Mouse (Mus musculus) frontal cortex, postnatal 36 days (tissue): Measurements from ENCODE around the gene Fam111a.

Experiments
- DNase-seq, 2 experiments: peaks; one replicate each; pipeline ENCODE4 v3.0.0; 2022; ENCODE audit warnings: low spot score in 2 of 2

The Fam111a gene

DNA sequence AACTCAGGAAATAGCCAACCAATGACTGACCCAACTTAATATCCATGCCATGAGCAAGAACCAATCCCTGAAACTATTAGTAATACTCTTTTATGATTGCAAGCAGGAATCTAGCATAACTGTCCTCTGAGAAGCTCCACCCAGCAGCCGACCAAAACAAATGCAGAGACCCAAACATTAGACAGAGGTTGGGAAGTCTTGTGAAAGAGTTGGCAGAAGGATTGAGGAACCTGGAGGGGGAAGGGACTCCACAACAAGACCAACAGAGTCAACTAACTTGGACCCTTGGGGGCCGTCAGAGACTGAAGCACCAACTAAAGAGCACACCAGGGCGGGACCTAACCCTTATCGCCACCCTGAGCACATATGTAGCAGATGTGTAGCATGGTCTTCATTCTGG, 12.7 kb downstream of the Fam111a start:
- no peak for DNase-seq

DNA sequence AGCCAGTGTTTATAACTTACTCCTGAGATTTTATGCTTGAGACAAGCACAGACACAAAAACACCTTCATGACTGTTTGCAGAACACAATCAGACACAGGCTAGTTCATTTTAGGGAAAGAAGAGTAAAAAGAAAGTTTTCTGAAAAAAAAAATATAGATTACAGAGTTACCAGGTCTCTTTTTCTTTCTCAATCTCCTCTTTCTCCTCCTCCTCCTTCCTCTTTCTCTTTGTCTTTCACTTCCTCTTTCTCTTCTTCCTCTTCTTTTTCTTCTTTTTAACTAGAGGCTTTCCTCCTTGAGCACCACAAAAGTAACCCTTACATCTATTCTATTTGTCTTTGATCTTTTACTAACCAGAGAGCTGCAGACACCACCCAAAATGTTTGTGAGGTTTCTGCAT, 18.7 kb downstream of the Fam111a start:
- DNase-seq: no peak

GRCm38 (mm10) chr19:12567011-12567410, 21.5 kb downstream of the Fam111a start:
- DNase-seq: no peak

- no peak for DNase-seq
These were observed 25.3 kb downstream of the Fam111a start for GRCm38 (mm10) chr19:12570866-12571265.

DNA sequence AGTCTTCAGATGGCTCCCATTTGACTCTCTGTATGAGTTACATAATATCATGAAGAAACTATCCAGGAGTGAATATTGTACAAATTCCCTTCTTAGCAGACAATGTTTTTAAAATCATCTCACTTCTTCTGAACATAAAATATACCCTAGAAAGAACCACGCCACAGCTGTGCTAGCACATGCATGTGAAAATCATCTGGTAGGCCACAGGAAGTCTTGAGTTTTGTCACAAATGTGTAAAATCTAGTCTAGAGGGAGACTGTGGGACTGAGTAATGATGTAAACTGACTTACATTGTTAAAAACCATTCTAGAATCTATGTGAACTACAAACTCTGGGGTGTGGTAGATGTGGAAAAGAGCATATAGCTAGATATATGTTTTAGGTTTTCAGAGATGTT, 26.1 kb downstream of the Fam111a start:
- no peak for DNase-seq

- DNase-seq: no peak
These were observed 27.2 kb downstream of the Fam111a start for GRCm38 (mm10) chr19:12572614-12573265.

- DNase-seq: peak; percentile 60 to 79
These were observed 27.9 kb downstream of the Fam111a start for GRCm38 (mm10) chr19:12573266-12574011.

DNA sequence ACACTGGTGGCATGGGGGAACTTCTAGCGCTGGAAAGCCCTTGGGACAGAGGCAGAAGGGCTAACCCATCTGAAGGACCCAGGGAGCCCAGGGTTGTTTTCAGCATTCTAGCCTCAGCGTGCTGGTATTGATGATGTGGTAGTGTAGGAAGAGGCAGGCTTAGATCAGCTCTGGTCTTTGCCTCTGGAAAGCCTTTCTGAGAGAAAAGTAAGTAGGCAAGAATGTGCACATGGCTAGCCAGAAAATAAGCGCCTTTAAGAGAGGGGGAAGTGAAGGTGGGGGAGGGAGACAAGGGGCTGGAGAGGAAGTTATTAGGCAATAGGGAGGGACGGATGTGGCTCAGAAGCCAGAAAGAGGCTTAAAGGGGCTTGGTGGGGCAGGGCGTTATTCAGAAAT, 28.5 kb downstream of the Fam111a start:
- no peak for DNase-seq

DNA sequence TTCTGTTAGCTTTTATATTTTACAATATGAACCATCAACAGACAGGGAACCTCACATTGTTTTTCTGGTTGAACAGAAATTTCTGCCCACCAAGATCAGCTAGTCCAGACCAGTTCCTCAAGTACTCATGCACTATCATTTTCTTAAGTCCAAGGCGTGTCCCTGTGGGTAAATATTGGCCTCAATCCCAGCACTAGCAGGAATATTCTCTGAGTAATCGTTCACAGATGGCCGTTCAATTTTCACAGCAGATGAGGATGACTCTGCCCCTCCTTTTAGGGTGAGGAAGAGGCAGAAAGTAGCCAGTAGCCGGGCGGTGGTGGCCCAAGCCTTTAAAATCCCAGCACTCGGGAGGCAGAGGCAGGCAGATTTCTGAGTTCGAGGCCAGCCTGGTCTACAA, 29.6 kb downstream of the Fam111a start:
- DNase-seq: no peak

- no peak for DNase-seq
These were observed 30.0 kb downstream of the Fam111a start for GRCm38 (mm10) chr19:12575514-12575913.

DNA sequence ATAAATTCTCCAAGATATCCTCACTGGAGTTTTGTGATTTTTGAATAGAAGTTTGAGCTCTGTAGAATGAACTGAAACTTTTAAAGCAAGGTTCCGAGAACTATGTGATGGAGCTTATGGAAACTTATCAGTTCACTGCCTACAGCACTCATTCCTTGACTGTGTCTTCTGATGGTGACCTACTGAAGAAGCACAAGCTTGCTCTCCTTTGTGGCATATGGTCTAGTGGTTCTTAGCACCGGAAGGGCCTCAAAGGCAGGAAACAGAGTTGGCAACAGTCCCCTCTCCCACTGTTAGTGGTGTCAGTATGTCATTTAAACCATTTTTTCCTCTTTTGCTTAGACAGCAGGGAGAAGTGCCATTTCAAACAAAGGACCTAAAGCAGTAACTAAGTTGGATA, 31.1 kb downstream of the Fam111a start:
- DNase-seq: no peak

GRCm38 (mm10) chr19:12585310-12585709, 39.8 kb downstream of the Fam111a start:
- DNase-seq: no peak

DNA sequence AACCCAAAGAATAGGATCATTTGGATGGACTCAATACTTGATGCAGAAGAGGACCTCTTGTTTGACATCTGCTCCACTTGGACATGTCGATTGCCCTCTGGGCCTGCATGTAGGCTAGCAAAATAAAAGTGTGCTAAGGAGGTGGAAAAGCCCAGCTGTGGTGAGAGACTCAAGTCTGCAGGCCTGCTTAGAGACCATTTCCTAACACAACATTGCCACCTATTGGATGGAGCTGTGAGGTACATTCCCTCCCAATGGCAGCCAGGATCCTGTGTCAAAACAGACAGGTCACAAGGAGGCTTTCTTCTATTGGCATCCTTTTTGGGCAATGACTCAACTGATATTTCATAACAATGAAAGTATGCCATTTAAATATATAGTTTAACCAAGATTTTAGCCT, 46.4 kb downstream of the Fam111a start:
- peak; percentile 64 to 80 for DNase-seq

GRCm38 (mm10) chr19:12595135-12595529, 49.6 kb downstream of the Fam111a start:
- DNase-seq: no peak

DNA sequence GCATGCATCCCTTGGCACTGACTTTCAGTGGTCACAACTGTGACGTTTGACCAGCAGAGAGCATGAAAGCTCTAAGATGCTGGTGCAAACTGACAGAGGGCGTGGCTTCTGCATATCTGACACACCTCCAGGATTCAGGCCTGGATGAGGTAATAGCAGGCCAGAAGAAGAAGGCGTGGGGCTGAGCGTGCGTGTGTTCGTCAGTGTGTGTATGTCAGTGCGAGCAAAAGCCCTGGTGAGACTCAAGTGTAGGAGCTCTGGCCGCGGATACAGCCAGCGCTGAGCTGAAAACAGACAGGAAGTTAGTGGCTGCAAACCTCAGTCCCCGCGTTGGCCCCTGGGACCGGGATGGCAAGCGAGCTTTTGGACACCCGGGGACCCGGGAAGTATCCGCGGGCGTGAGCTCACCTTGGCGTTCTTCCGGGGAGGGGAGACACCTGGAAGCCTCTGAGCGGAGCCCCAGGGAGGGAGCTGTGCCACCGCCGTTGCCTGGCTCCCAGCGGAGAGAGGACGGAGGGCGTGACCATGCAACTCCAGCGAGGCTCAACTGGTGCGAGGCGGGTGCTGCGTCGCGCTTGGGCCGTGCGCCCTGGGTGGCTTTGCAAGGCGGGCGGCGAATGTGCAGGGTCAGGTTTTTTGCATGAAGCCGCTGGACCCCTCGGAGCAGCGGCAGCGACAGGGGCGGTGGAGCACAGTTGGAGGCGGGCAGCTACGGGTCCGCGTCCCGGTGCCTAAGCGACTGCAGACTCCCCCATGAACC, 50.2 kb downstream of the Fam111a start:
- peak; percentile 53 to 64 for DNase-seq

GRCm38 (mm10) chr19:12596290-12597072, 50.9 kb downstream of the Fam111a start:
- DNase-seq: peak; percentile 30 to 51

GRCm38 (mm10) chr19:12597073-12597405, 51.5 kb downstream of the Fam111a start:
- peak in 1 of 2 experiments; percentile 24 for DNase-seq

- no peak for DNase-seq
These were observed 53.1 kb downstream of the Fam111a start for GRCm38 (mm10) chr19:12598674-12599073.

- DNase-seq: no peak
These were observed 54.1 kb downstream of the Fam111a start, which contains the start of gene Gm4952 for GRCm38 (mm10) chr19:12599674-12600073. Gene Gm4952 (plus strand): TSS chr19:12599974.

DNA sequence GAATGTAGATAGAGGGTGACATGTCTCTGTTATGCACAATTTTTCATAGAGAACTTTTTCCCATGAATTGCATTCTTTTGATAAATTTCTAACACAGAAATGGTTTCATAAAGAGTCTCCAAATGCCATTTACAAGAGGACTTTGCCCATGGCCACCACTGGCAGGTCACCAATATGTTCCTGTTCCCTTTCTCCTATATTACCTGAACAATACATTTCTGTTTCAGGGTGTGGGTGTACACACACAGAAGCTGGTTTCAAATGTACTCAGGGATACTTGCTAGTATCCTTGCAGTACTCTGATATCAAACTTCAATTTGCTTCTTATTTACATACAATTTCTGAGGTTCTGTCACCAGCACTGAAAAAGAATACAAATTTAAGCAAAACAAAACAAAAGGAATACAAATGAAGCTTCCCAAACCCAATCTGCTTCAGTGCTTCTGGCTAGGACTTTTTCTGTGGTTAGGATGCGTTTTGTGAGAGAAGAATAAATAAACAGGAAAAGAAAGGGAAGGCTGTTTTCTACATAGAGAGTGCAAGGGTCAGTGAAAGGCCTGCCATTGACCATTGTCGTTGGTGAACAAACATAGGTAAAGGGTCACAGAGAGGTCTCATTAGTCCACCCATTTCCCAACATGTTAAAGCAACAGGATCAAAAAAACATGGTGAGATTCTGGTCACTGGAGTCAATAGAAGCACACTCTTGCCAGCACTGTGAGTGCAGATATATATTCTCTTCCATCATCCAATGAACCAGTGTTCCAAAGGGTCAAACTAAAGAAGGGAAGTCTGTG, 55.3 kb downstream of the Fam111a start:
- DNase-seq: no peak

DNA sequence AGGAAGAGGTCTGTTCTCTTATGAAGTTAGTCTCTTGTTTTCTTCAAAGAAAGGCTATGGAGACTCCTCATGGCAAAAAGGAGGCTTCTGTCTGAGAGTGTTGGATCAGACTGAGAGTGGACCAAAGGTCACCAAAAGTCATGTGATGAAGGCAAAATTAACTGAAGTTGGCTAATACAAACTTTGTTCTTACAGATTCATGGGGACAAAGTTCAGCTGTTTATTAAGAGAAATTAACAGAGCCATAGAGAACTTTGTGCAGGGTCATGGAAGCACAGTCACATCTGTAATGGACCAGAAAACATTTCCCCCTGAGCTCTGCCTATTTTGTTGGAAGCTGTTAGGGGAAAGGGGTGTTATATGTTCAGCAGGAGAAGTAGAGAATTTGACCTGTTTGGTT, 62.8 kb downstream of the Fam111a start:
- no peak for DNase-seq
